Mouse (Mus musculus) intestine, embryonic 14.5 days (tissue): ENCODE results near the gene Perp. TPM values are rescaled to one million over a fixed set of nuclear protein-coding genes. Genes with fewer than 3 reads are reported as not detected.

Experiments
- ATAC-seq: fragments of 200-750 bp; cut with Nextera tagmentation; replicated peaks from 2 replicates; pipeline ENCODE4 v1.8.0; 2017; ENCODE audit warnings: low read depth, moderate number of reproducible peaks, moderate TSS enrichment, moderate library complexity; ENCODE audit not compliant: low FRiP score, low TSS enrichment
- DNase-seq: peaks from one replicate; pipeline ENCODE4 v3.0.0-alpha.2; 2018; ENCODE audit warnings: low spot score
- H3K27ac ChIP-seq: fragments of 300-500 bp; sonication (generic); 2 replicates; pipeline ENCODE4 v1.5.1; 2014; ENCODE audit warnings: low read depth, mild to moderate bottlenecking, control low read depth
- H3K27me3 ChIP-seq: fragments of 300-500 bp; sonication (generic); replicated peaks from 2 replicates; pipeline ENCODE4 v1.6.1; 2014; ENCODE audit warnings: low read length, control low read depth; ENCODE audit not compliant: control insufficient read depth, insufficient read depth
- H3K36me3 ChIP-seq: fragments of 300-500 bp; sonication (generic); 2 replicates; pipeline ENCODE4 v1.6.1; 2014; ENCODE audit warnings: low read length, control low read depth; ENCODE audit not compliant: control insufficient read depth, insufficient read depth
- H3K4me1 ChIP-seq: fragments of 300-500 bp; sonication (generic); replicated peaks from 2 replicates; pipeline ENCODE4 v1.6.1; 2014; ENCODE audit warnings: low read length, control low read depth, mixed read lengths; ENCODE audit not compliant: control insufficient read depth, insufficient read depth
- H3K4me2 ChIP-seq: fragments of 300-500 bp; sonication (generic); 2 replicates; pipeline ENCODE4 v1.6.1; 2014; ENCODE audit warnings: low read length
- H3K4me3 ChIP-seq: fragments of 300-500 bp; sonication (generic); 2 replicates; pipeline ENCODE4 v1.5.1; 2014; ENCODE audit warnings: low read depth, low read length, control low read depth, mixed read lengths
- H3K9ac ChIP-seq: fragments of 300-500 bp; sonication (generic); 2 replicates; pipeline ENCODE4 v1.6.1; 2014; ENCODE audit warnings: mild to moderate bottlenecking, low read length
- H3K9me3 ChIP-seq: fragments of 300-500 bp; sonication (generic); 2 replicates; pipeline ENCODE4 v1.6.1; 2016; ENCODE audit warnings: low read length, control low read depth; ENCODE audit not compliant: control insufficient read depth
- WGBS: fragments of 180-500 bp; shearing (Covaris S2); extraction: QIAGEN DNeasy Blood & Tissue Kit; methylation state at CpG from one replicate; pipeline ENCODE4 v1.1.7; 2014; 5-methylcytosine and 5-hydroxymethylcytosine counted together
- polyA plus RNA-seq: library from polyadenylated mRNA; unstranded; fragments of >200 nt; fragmentation: Nextera tagmentation; extraction: Ambion mirVana; gene quantifications from 2 replicates; pipeline ENCODE4 v1.2.1, GENCODE M21; 2014

Gene Perp
- polyA plus RNA-seq, 1 experiment from 2014 or later = 21.4 TPM

DNA sequence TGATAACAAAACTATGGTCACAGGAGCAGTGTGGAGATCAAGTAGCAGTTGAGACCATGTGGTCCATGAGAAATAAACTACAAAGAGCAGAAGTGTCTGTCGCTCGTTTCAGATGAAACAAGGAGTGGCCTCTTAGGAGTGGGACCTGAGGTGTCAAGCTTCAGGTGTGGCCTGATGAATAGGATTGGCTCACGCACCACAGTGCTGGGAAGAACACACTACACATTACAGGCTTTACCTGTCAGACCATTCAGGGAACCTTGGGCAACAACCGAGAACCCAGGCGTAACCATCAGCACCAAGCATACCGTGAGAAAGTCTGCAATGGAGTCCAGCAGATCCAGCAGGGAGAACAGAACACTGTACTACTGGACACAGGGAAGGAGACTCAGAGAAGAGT lies 33.3 kb downstream of the Perp start:
- Histone ChIP-seq H3K9ac (no peak overlapping the region), H3K9me3 (no peaks in the 10 kb centered on the region), H3K36me3 (no peaks in the 10 kb centered on the region), H3K4me2 (no peak overlapping the region), H3K4me1 (no peaks in the 10 kb centered on the region), H3K27ac (no peak overlapping the region), H3K27me3 (no peaks in the 10 kb centered on the region), H3K4me3 (no peak overlapping the region)
- ATAC-seq (no peak), DNase-seq (no peak)
- WGBS = 87% methylated on average over 6 of the region's 6 CpGs

DNA sequence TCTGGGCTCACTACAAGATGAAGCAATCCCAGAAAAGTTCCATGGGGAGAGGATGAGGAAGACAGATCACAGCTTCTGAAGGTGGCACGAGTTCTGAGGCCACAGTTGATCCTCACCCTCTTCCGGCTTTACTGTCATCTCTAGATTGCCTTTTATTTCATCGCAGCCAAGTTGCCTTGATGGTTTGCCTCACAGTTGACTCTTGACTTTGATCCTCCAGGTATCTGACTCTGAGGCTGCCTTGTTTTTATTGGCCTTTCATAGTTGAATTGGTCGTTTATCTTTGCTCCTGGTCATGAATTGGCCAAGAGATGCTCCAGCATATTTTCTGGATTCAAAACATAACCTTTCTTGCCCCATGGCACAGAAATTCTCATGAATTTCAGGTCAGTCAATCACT lies 34.3 kb downstream of the Perp start:
- no peak for DNase-seq
- WGBS = 85% methylated on average over 4 of the region's 4 CpGs
- Histone ChIP-seq H3K9ac (no peak overlapping the region), H3K36me3 (no peaks in the 10 kb centered on the region), H3K4me2 (no peak overlapping the region), H3K27ac (no peak overlapping the region), H3K27me3 (no peaks in the 10 kb centered on the region), H3K4me3 (no peak overlapping the region), H3K4me1 (no peaks in the 10 kb centered on the region), H3K9me3 (no peaks in the 10 kb centered on the region)
- ATAC-seq = no peak

DNA sequence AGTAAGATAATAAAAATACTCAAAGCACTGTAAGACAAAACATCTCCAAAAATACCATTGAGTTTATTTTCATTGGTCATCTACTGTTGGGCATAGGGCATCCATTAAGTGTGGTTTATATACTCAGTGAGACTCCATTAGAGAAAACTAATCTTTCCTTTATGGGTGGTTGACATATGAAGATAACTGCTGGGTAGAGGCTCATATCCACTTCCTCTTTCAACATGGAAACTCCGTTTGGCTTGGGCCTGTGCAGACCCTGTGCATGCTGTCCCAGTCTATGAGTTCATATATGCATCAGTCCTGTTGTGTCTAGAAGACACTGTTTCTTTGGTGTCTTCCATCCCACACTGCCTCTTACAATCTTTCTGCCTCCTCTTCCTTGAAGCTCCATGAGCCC lies 34.9 kb downstream of the Perp start:
- DNase-seq = no peak
- no peaks in the 10 kb centered on the region for H3K4me1 ChIP-seq

DNA sequence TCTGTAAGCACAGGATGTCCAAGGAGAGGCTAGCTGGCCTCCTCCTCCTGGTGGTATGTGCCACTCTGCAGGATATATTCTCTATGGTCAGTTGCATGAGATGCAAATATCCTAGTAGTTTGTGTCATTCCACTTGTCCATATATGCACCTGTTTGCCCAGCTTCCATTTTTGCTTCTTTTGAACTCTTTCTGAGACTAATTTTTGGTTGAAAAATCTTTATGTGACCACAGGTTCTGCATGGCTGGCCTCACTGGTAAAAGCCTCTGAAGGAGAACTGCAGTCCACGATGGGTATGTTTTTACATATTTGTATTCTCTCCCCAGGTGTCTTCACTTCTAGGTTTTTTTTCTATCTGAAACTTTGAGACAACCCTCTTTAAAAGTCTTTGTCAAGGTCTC lies 37.4 kb downstream of the Perp start:
- H3K4me3 ChIP-seq = no peak overlapping the region
- H3K9ac ChIP-seq = no peak overlapping the region
- no peaks in the 10 kb centered on the region for H3K4me1 ChIP-seq
- ATAC-seq = no peak
- no peaks in the 10 kb centered on the region for H3K27me3 ChIP-seq
- H3K36me3 ChIP-seq = no peaks in the 10 kb centered on the region
- H3K9me3 ChIP-seq = no peaks in the 10 kb centered on the region
- DNase-seq = no peak
- WGBS = 92% methylated on average over 1 of the region's 1 CpGs
- H3K4me2 ChIP-seq = no peak overlapping the region
- no peak overlapping the region for H3K27ac ChIP-seq

More for the DNA sequence above, 34.9 kb downstream of the Perp start:
- H3K36me3 ChIP-seq = no peaks in the 10 kb centered on the region
- H3K27me3 ChIP-seq = no peaks in the 10 kb centered on the region
- ATAC-seq = no peak
- H3K9ac ChIP-seq = no peak overlapping the region
- H3K4me3 ChIP-seq = no peak overlapping the region
- no peak overlapping the region for H3K4me2 ChIP-seq
- H3K9me3 ChIP-seq = no peaks in the 10 kb centered on the region
- H3K27ac ChIP-seq = no peak overlapping the region
- 76% methylated on average over 1 of the region's 1 CpGs for WGBS

DNA sequence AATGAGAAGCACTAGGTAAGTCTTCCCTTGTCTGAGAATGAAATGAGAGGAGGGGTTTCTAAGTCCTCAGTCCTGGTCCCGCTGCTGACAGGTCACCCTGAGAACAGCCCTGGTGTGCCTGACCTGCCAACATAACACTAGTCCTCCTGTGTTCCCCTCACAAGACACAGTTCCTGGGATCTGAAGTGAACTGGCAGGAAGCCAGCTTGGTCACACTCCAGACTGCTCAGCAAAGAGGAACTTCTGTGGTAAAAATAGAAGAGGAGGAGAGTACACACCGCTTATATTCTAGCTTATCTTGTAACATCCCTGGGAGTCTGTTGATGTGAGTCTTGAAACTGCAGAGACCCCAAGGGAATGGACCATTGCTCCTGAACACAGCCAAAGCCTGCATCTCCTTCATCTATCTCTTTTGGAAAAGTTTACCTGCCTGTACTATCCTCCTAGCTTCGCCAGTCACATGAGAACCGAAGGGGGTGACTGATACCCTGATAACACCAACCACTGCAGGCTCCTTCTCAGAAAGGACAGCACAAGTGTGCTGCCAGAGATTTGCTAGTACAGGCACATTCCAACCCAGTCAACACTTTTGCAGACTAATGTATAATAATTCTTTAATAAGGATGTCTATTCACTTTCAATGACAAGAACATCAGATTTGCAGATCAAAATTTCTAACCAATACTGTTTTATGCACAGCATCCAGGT lies 42.3 kb downstream of the Perp start:
- 68% methylated on average over 4 of the region's 4 CpGs for WGBS
- H3K9me3 ChIP-seq = no peaks in the 10 kb centered on the region
- H3K36me3 ChIP-seq = no peaks in the 10 kb centered on the region
- H3K4me2 ChIP-seq = no peak overlapping the region
- H3K9ac ChIP-seq = no peak overlapping the region
- no peaks in the 10 kb centered on the region for H3K4me1 ChIP-seq
- DNase-seq (no peak), ATAC-seq (no peak)
- no peak overlapping the region for H3K27ac ChIP-seq
- no peaks in the 10 kb centered on the region for H3K27me3 ChIP-seq
- H3K4me3 ChIP-seq = no peak overlapping the region

DNA sequence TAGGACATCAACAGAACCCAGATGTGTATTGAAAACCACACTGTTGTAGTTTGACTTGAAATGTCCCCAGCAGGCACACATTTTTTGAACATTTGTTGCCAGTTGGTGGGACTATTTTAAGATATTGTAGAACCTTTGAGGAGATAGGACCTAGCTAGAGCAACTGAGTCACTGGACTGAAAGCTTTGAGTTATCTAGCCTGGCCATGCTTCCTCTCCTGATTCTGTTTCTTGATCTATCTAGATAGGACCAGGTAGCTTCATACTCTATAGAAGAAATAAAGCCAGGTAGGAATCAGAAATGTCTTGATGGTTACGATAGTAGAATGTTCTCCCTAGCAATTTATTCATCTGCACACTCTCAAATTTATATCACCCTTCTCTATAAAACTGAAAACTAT lies 43.9 kb downstream of the Perp start:
- ATAC-seq (no peak), DNase-seq (no peak)
- Histone ChIP-seq H3K27ac (no peak overlapping the region), H3K27me3 (no peaks in the 10 kb centered on the region), H3K4me2 (no peak overlapping the region), H3K4me3 (no peak overlapping the region), H3K9ac (no peak overlapping the region), H3K36me3 (no peaks in the 10 kb centered on the region), H3K4me1 (no peaks in the 10 kb centered on the region), H3K9me3 (no peaks in the 10 kb centered on the region)
- WGBS = 98% methylated on average over 1 of the region's 1 CpGs

DNA sequence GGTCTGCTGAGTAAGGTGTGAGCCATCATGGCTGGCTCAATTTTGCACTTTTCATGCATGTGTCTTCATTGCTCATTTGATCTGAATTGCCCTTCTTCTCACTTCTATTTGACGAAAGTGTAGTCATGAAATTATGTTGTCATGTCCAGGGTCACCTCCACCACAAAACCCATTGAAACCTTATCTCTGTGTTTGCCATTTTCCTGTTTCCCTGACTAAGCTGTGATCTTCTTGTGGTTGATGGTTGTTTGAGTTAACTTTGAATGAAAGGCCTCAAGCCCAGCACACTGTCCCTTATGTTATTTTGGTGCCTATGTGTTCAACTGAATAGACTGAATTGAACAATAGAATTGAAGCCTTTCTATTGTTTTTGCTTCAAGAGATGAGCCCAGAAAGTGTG lies 44.4 kb downstream of the Perp start:
- H3K27ac ChIP-seq = no peak overlapping the region
- H3K9me3 ChIP-seq = no peaks in the 10 kb centered on the region
- no peak for DNase-seq
- ATAC-seq = no peak
- no peak overlapping the region for H3K4me2 ChIP-seq
- WGBS = 83% methylated on average over 1 of the region's 1 CpGs
- no peaks in the 10 kb centered on the region for H3K36me3 ChIP-seq
- H3K9ac ChIP-seq = no peak overlapping the region
- H3K4me3 ChIP-seq = no peak overlapping the region
- H3K4me1 ChIP-seq = no peaks in the 10 kb centered on the region
- H3K27me3 ChIP-seq = no peaks in the 10 kb centered on the region

DNA sequence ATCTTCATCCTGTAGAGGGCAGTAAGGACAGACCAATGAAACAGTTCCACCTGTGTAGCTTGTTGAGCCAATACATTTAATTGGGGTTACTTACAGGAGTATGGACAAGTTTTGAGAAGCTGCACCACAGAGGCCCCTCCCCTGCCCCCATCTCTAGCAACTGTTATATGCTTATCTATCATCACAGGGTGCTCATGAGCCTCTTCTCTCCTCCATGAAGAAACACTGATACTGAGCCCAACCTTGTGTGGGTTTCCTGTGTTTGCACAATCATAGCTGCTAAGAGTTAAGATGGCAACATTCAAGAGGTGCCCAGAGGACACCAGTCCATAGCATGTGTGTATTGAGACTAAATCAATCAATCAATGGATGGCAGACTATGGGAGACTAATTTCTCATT lies 46.3 kb downstream of the Perp start:
- Histone ChIP-seq H3K9ac (no peak overlapping the region), H3K4me3 (no peak overlapping the region), H3K4me1 (no peaks in the 10 kb centered on the region), H3K9me3 (no peaks in the 10 kb centered on the region), H3K27me3 (no peaks in the 10 kb centered on the region), H3K4me2 (no peak overlapping the region), H3K36me3 (no peaks in the 10 kb centered on the region), H3K27ac (no peak overlapping the region)
- ATAC-seq (no peak), DNase-seq (no peak)

DNA sequence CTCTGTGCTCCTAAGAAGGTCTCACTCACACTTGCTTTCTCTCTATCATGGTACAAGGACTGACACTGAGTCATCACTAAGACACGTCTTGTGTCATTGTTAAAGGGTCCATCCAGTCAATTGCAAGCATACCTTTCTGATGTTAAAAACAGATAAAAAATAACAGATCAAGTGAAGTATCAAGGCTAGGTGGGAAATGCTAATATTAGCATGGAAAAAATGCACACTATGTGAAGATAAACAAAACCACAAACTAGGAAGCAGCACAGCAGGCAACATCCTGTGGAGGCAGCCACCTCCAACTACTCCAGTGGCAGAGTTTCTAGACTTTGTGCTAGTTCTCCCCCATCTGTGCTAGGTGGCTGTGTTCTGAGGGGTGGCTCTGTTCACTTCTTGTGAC lies 47.3 kb downstream of the Perp start:
- Histone ChIP-seq H3K4me1 (no peaks in the 10 kb centered on the region), H3K9ac (no peak overlapping the region), H3K4me3 (no peak overlapping the region), H3K27ac (no peak overlapping the region), H3K9me3 (no peaks in the 10 kb centered on the region), H3K4me2 (no peak overlapping the region), H3K27me3 (no peaks in the 10 kb centered on the region), H3K36me3 (no peaks in the 10 kb centered on the region)
- no peak for ATAC-seq
- WGBS = 76% methylated on average over 1 of the region's 1 CpGs
- DNase-seq = no peak
